Mouse (Mus musculus): Measurements from ENCODE around the gene Carmil3. TPM values are rescaled to one million over a fixed set of nuclear protein-coding genes. Genes with fewer than 3 reads are reported as not detected.

The Carmil3 gene
- polyA plus RNA-seq, 1 experiment, result 178 TPM

DNA sequence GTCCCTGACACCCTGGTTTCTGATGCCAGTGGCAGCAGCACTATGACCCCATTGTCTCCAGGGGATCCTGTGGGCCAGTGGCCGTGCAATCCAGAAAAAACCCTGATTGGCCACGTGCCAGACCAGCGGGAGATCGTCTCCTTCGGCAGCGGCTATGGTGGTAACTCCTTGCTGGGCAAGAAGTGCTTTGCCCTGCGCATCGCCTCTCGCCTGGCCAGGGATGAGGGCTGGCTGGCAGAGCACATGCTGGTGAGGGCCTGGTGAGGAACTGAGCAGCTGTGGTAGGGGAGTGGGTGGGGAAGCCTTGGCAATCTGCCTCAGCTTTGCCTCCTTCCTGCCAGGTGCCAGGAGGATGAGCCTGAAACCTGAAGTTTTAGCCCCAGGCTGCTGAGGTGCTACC, 53.9 kb downstream of the Carmil3 start:
- DNase-seq (ENCODE audit: low read depth), result peak; percentile 52
- TF ChIP-seq POLR2A (IDR thresholded peaks at IDR 0.05; ENCODE audit: borderline replicate concordance, extremely low read depth, insufficient read depth, insufficient read length, poor library complexity, severe bottlenecking), result no peak
- no peak for TF ChIP-seq CTCF (IDR thresholded peaks at IDR 0.05; ENCODE audit: borderline replicate concordance, extremely low read depth, insufficient read depth, insufficient read length)

- TF ChIP-seq CTCF (IDR thresholded peaks at IDR 0.05; ENCODE audit: borderline replicate concordance, extremely low read depth, insufficient read depth, insufficient read length) (no peak), POLR2A (IDR thresholded peaks at IDR 0.05; ENCODE audit: borderline replicate concordance, extremely low read depth, insufficient read depth, insufficient read length, poor library complexity, severe bottlenecking) (no peak)
- no peak for DNase-seq (ENCODE audit: low read depth)
These were observed 59.7 kb downstream of the Carmil3 start for GRCm38 (mm10) chr14:55550191-55550590.

DNA sequence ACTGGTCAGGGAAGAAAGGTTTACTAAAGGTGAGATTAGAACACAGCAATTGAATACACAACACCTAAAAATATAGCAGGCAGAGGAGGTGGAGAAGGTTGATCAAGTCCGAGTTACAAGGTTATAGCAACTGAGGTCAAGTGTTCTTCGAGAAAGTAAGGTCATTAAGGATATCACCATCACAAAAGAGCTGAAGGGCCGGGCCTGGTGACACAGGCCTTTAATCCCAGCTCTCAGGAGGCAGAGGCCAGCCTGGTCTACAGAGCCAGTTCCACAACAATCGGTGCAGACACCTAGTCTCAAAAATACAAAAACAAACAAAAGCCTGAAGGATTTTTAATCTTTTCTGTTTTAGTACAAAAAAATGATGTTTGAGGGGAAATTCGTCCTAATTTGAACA, 60.9 kb downstream of the Carmil3 start:
- DNase-seq (ENCODE audit: low read depth), result no peak
- no peak for TF ChIP-seq CTCF (IDR thresholded peaks at IDR 0.05; ENCODE audit: borderline replicate concordance, extremely low read depth, insufficient read depth, insufficient read length)
- TF ChIP-seq POLR2A (IDR thresholded peaks at IDR 0.05; ENCODE audit: borderline replicate concordance, extremely low read depth, insufficient read depth, insufficient read length, poor library complexity, severe bottlenecking), result no peak

DNA sequence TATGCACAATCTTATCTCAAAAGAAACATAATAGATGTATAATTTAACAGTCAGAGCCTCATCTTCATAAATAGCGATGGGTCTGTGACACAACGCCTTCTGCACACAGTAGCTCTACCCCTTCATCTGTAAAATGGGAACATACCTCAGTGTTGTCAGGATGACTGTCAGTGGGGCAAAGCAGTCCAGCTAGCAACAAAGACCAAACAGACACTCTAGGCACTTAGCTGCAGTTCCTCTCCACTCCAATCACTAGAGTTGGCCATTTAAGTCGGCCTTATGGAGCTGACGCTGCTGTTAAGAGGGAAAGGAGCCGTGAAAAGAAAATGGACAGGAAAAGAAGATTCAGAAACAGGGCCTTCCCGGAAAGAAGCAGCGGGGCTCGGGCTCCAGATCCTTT, 61.3 kb downstream of the Carmil3 start:
- DNase-seq (ENCODE audit: low read depth), result no peak
- TF ChIP-seq POLR2A (IDR thresholded peaks at IDR 0.05; ENCODE audit: borderline replicate concordance, extremely low read depth, insufficient read depth, insufficient read length, poor library complexity, severe bottlenecking) (no peak), CTCF (IDR thresholded peaks at IDR 0.05; ENCODE audit: borderline replicate concordance, extremely low read depth, insufficient read depth, insufficient read length) (no peak)

DNA sequence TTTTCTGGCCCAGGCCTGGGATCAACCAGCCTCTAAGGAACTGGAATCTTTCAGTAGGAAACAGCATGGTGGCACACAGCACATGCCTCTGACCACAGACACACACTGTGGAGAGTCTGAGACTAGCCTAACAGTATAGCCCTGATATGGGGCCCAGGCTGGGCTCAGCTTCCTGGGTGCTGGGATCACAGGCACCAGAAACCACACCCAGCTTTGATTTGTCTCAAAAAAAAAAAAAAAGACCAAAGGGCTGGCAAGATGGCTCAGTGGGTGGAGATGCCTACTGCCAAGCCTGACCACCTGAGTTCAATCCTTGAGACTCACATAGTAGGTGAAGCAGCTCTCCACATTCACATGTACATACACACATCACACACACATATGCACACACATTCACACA, 64.2 kb downstream of the Carmil3 start:
- TF ChIP-seq CTCF (IDR thresholded peaks at IDR 0.05; ENCODE audit: borderline replicate concordance, extremely low read depth, insufficient read depth, insufficient read length) (no peak), POLR2A (IDR thresholded peaks at IDR 0.05; ENCODE audit: borderline replicate concordance, extremely low read depth, insufficient read depth, insufficient read length, poor library complexity, severe bottlenecking) (no peak)

DNA sequence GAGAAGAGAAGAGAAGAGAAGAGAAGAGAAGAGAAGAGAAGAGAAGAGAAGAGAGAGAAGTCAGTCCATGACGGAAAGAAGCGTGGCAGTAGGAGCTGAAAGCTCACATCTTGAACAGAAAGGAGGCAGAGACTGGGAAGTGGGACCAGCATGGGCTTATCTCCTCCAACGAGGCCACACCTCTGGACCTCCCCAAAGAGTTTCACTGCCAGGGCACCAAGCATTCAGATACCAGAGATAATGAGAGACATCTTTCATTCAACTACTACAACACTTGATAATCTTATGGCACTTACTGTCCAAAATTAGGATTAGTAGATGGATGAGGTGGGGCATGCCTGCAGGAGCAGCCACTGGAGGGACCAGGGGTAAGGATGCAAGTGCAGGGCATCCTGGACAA, 65.3 kb downstream of the Carmil3 start:
- no peak for TF ChIP-seq CTCF (IDR thresholded peaks at IDR 0.05; ENCODE audit: borderline replicate concordance, extremely low read depth, insufficient read depth, insufficient read length)
- TF ChIP-seq POLR2A (IDR thresholded peaks at IDR 0.05; ENCODE audit: borderline replicate concordance, extremely low read depth, insufficient read depth, insufficient read length, poor library complexity, severe bottlenecking), result no peak
- DNase-seq (ENCODE audit: low read depth), result no peak

More for the DNA sequence above, 64.2 kb downstream of the Carmil3 start:
- DNase-seq (ENCODE audit: low read depth), result no peak

DNA sequence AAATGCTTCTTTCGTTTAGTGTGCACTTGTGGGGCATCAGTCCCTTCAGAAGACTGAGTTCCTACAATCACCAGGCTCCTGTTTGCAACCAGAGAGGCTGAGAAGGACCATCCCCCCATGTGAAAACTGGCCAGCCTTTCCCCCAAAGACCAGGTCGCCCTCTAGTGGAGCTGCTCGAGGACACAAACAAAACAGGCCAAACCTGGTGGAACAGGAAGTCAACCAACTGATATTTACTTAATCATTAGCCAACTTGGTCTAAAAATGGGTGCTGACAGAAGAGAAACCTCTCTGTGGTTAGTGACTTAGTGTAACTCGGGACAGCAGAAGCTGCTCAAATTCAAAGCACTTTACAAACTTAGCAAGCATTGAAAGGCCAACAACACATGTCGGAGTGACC, 66.6 kb downstream of the Carmil3 start:
- DNase-seq (ENCODE audit: low read depth), result peak; percentile 80
- TF ChIP-seq POLR2A (IDR thresholded peaks at IDR 0.05; ENCODE audit: borderline replicate concordance, extremely low read depth, insufficient read depth, insufficient read length, poor library complexity, severe bottlenecking) (no peak), CTCF (IDR thresholded peaks at IDR 0.05; ENCODE audit: borderline replicate concordance, extremely low read depth, insufficient read depth, insufficient read length) (peak; percentile 82)

DNA sequence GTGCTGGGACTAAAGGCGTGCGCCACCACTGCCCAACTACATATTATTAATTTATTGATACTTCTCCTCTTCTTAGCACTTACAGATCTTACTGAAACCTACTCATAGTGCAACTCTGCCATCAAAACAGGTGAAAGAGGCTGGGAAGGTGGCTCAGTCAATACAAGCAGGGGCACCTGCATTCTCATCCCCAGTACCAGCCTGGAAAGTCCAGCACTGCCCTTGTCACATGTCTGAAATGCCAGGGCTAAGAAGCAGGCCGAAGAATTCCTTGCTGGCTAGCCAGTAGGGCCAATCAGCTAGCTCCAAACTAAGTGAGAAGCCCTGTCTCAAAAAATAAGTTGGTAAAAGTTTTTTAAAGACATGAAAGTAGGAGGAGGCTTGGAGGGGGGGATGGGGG, 67.1 kb downstream of the Carmil3 start:
- TF ChIP-seq CTCF (IDR thresholded peaks at IDR 0.05; ENCODE audit: borderline replicate concordance, extremely low read depth, insufficient read depth, insufficient read length), result no peak
- DNase-seq (ENCODE audit: low read depth), result no peak

Other genes with a start within 250 kb of the Carmil3 start
- gene Dhrs4, start 11.9 kb upstream of the Carmil3 start, polyA plus RNA-seq (2012; rRNA removed), result 16.0 and 25.6 TPM in 2 replicates
- 6.7 and 9.5 TPM in 2 replicates for gene Cpne6, start 19.8 kb downstream of the Carmil3 start, polyA plus RNA-seq (2012; rRNA removed)
- gene Nrl, start 34.3 kb downstream of the Carmil3 start, polyA plus RNA-seq (2012; rRNA removed), result 0.56 and 0.69 TPM in 2 replicates
- 21.5 and 23.2 TPM in 2 replicates for gene Pck2, start 49.6 kb downstream of the Carmil3 start, polyA plus RNA-seq (2012; rRNA removed)
- gene Dcaf11, start 69.4 kb downstream of the Carmil3 start, polyA plus RNA-seq (2012; rRNA removed), result 111 and 112 TPM in 2 replicates
- 0.92 and 1.3 TPM in 2 replicates for gene A730061H03Rik, start 69.8 kb downstream of the Carmil3 start, polyA plus RNA-seq (2012; rRNA removed)
- 0.19 and 0.38 TPM in 2 replicates for gene Fitm1, start 85.0 kb downstream of the Carmil3 start, polyA plus RNA-seq (2012; rRNA removed)
- 94.1 and 98.3 TPM in 2 replicates for gene Psme1, start 87.5 kb downstream of the Carmil3 start, polyA plus RNA-seq (2012; rRNA removed)
- gene Emc9, start 94.7 kb downstream of the Carmil3 start, polyA plus RNA-seq (2012; rRNA removed), result 14.5 and 20.9 TPM in 2 replicates
- 65.9 and 76.2 TPM in 2 replicates for gene Psme2, start 100.5 kb downstream of the Carmil3 start, polyA plus RNA-seq (2012; rRNA removed)
- 25.1 and 30.4 TPM in 2 replicates for gene Rnf31, start 101.1 kb downstream of the Carmil3 start, polyA plus RNA-seq (2012; rRNA removed)
- 23.5 and 26.2 TPM in 2 replicates for gene Irf9, start 112.9 kb downstream of the Carmil3 start, polyA plus RNA-seq (2012; rRNA removed)
- 15.9 and 18.4 TPM in 2 replicates for gene Rec8, start 127.4 kb downstream of the Carmil3 start, polyA plus RNA-seq (2012; rRNA removed)
- 182 and 184 TPM in 2 replicates for gene Ipo4, start 145.3 kb downstream of the Carmil3 start, polyA plus RNA-seq (2012; rRNA removed)
- gene Gm49378, start 147.2 kb downstream of the Carmil3 start, polyA plus RNA-seq (2012; rRNA removed), result 8.4 and 8.8 TPM in 2 replicates
- gene Tm9sf1, start 153.2 kb downstream of the Carmil3 start, polyA plus RNA-seq (2012; rRNA removed), result 44.9 and 45.8 TPM in 2 replicates
- 1.2 and 1.8 TPM in 2 replicates for gene Tssk4, start 159.5 kb downstream of the Carmil3 start, polyA plus RNA-seq (2012; rRNA removed)
- 45.8 and 51.0 TPM in 2 replicates for gene Mdp1, start 169.9 kb downstream of the Carmil3 start, polyA plus RNA-seq (2012; rRNA removed)
- gene Gmpr2, start 181.3 kb downstream of the Carmil3 start, polyA plus RNA-seq (2012; rRNA removed), result 32.8 and 41.3 TPM in 2 replicates
- 351 and 412 TPM in 2 replicates for gene Nedd8, start 181.5 kb downstream of the Carmil3 start, polyA plus RNA-seq (2012; rRNA removed)
- gene Tinf2, start 191.2 kb downstream of the Carmil3 start, polyA plus RNA-seq (2012; rRNA removed), result 23.2 and 31.9 TPM in 2 replicates
- gene Tgm1, start 223.3 kb downstream of the Carmil3 start, polyA plus RNA-seq (2012; rRNA removed), result 0.96 and 1.2 TPM in 2 replicates
- 64.9 and 72.8 TPM in 2 replicates for gene Rabggta, start 231.6 kb downstream of the Carmil3 start, polyA plus RNA-seq (2012; rRNA removed)